Mouse (Mus musculus): ENCODE measurements at regions not wholly inside any gene's neighbourhood (a gene's known extent, or its start where the extent isn't known, plus 50 kb on each side); places are given as distances from the start of the nearest gene placed in this dataset.
A peak's percentile ranks its signal among the peaks of the same experiment; 100 is the strongest.

- DNase-seq (ENCODE audit: low spot score in 2 of 2): no peak
Measured at GRCm38 (mm10) chr2:101175124-101175523, 449.4 kb upstream of the Rag2 start.

- no peak for DNase-seq (ENCODE audit: low spot score in 2 of 2)
Measured at GRCm38 (mm10) chr2:101206637-101207036, 417.9 kb upstream of the Rag2 start.

- no peak for DNase-seq (ENCODE audit: low spot score in 2 of 2)
Measured at GRCm38 (mm10) chr2:101209136-101209535, 415.4 kb upstream of the Rag2 start.

GRCm38 (mm10) chr2:101220759-101221158 is 403.8 kb upstream of the Rag2 start:
- no peak for DNase-seq (ENCODE audit: low spot score in 2 of 2)

GRCm38 (mm10) chr2:101242983-101243382 is 381.5 kb upstream of the Rag2 start:
- DNase-seq (ENCODE audit: low spot score in 2 of 2): no peak

GRCm38 (mm10) chr2:101247133-101247532 is 377.4 kb upstream of the Rag2 start:
- peak in 1 of 2 experiments; percentile 2 for DNase-seq (ENCODE audit: low spot score in 2 of 2)

GRCm38 (mm10) chr2:101252228-101252627 is 372.3 kb upstream of the Rag2 start:
- DNase-seq (ENCODE audit: low spot score in 2 of 2): no peak

- no peak for DNase-seq (ENCODE audit: low spot score in 2 of 2)
Measured at GRCm38 (mm10) chr2:101256464-101256863, 368.1 kb upstream of the Rag2 start.

- no peak for DNase-seq (ENCODE audit: low spot score in 2 of 2)
Measured at GRCm38 (mm10) chr2:101263934-101264333, 360.6 kb upstream of the Rag2 start.

GRCm38 (mm10) chr2:101266685-101267374 is 357.7 kb upstream of the Rag2 start:
- no peak for DNase-seq (ENCODE audit: low spot score in 2 of 2)

GRCm38 (mm10) chr2:101274045-101274664 is 350.4 kb upstream of the Rag2 start:
- no peak for DNase-seq (ENCODE audit: low spot score in 2 of 2)

GRCm38 (mm10) chr2:101284886-101285285 is 339.6 kb upstream of the Rag2 start:
- DNase-seq (ENCODE audit: low spot score in 2 of 2): no peak

GRCm38 (mm10) chr2:101288119-101288518 is 336.4 kb upstream of the Rag2 start:
- no peak for DNase-seq (ENCODE audit: low spot score in 2 of 2)

GRCm38 (mm10) chr2:101289168-101289567 is 335.4 kb upstream of the Rag2 start:
- DNase-seq (ENCODE audit: low spot score in 2 of 2): peak in 1 of 2 experiments; percentile 7

GRCm38 (mm10) chr2:101290738-101291137 is 333.8 kb upstream of the Rag2 start:
- no peak for DNase-seq (ENCODE audit: low spot score in 2 of 2)

GRCm38 (mm10) chr2:101295678-101296368 is 328.7 kb upstream of the Rag2 start:
- peak; percentile 9 to 20 for DNase-seq (ENCODE audit: low spot score in 2 of 2)

- DNase-seq (ENCODE audit: low spot score in 2 of 2): no peak
Measured at GRCm38 (mm10) chr2:101296369-101296682, 328.2 kb upstream of the Rag2 start.

GRCm38 (mm10) chr2:101296778-101297177 is 327.7 kb upstream of the Rag2 start:
- peak; percentile 3 to 41 for DNase-seq (ENCODE audit: low spot score in 2 of 2)

- DNase-seq (ENCODE audit: low spot score in 2 of 2): no peak
Measured at GRCm38 (mm10) chr2:101299126-101299525, 325.4 kb upstream of the Rag2 start.

GRCm38 (mm10) chr2:101300106-101300505 is 324.4 kb upstream of the Rag2 start:
- peak in 1 of 2 experiments; percentile 12 for DNase-seq (ENCODE audit: low spot score in 2 of 2)

- no peak for DNase-seq (ENCODE audit: low spot score in 2 of 2)
Measured at GRCm38 (mm10) chr2:101321286-101321914, 303.1 kb upstream of the Rag2 start.

- no peak for DNase-seq (ENCODE audit: low spot score in 2 of 2)
Measured at GRCm38 (mm10) chr2:101356709-101357108, 267.8 kb upstream of the Rag2 start.
